In genomic region chr2:72308981-72309380, GRCm38 (mm10) we compare ENCODE assay signal across 11 mouse cellular contexts. TPM values are rescaled to one million over a fixed set of nuclear protein-coding genes. Genes with fewer than 3 reads are reported as not detected.
DNase-seq lines count a peak whose midpoint lies in the region; ATAC-seq and TF ChIP-seq lines count a peak whose summit lies in the region.
"Had no signal": no experiment of that assay in that cellular context is flagged by ENCODE, and none has a peak within 500 bp of the region (broad histone marks: within the 10 kb centered on the region; RNA-seq: fewer than 3 reads in every experiment).

No protein-coding gene starts in this region.

- H3K27me3 ChIP-seq in heart, embryonic 12.5 days (replicated peaks), result no peaks in the 10 kb centered on the region
- no peaks in the 10 kb centered on the region for H3K27me3 ChIP-seq in hindbrain, embryonic 12.5 days
- H3K27me3 ChIP-seq: liver, embryonic 15.5 days had no signal

- TF ChIP-seq CTCF in left cerebral cortex, adult 2 months (IDR thresholded peaks at IDR 0.05), result no peak

- peaks cover 25% of the 10 kb centered on the region for H3K36me3 ChIP-seq in heart, embryonic 12.5 days
- no peaks in the 10 kb centered on the region for H3K36me3 ChIP-seq in hindbrain, embryonic 12.5 days

- H3K4me2 ChIP-seq in heart, embryonic 12.5 days, result no peak overlapping the region
- H3K4me2 ChIP-seq in hindbrain, embryonic 12.5 days (replicated peaks), result no peak overlapping the region
- H3K4me2 ChIP-seq: hindbrain, embryonic 14.5 days; liver, embryonic 15.5 days had no signal

- peaks cover 50% of the 10 kb centered on the region for H3K4me1 ChIP-seq in heart, embryonic 12.5 days (replicated peaks)
- H3K4me1 ChIP-seq in hindbrain, embryonic 12.5 days, result no peaks in the 10 kb centered on the region
- H3K4me1 ChIP-seq: liver, embryonic 15.5 days had no signal

- intact Hi-C loops in left cerebral cortex, adult 2 months (cut with DNase I), result no loop called here

- WGBS in heart, embryonic 12.5 days, result 59% methylated on average over 5 of the region's 5 CpGs
- 82% methylated on average over 5 of the region's 5 CpGs for WGBS in hindbrain, embryonic 12.5 days

- no peaks in the 10 kb centered on the region for H3K9me3 ChIP-seq in heart, embryonic 12.5 days (replicated peaks)
- no peaks in the 10 kb centered on the region for H3K9me3 ChIP-seq in hindbrain, embryonic 12.5 days (replicated peaks)
- H3K9me3 ChIP-seq: liver, embryonic 15.5 days had no signal

- ATAC-seq in heart, embryonic 12.5 days (ENCODE audit: insufficient number of reproducible peaks, low FRiP score), result no peak
- ATAC-seq in megakaryocyte, adult 5-6 weeks (ENCODE audit: poor library complexity, severe bottlenecking), result peak; percentile 47; the same call in 1 of the 2 replicates
- no peak for ATAC-seq in hindbrain, embryonic 12.5 days (ENCODE audit: low FRiP score)

- H3K9ac ChIP-seq in heart, embryonic 12.5 days, result no peak overlapping the region
- H3K9ac ChIP-seq in hindbrain, embryonic 12.5 days, result no peak overlapping the region
- H3K9ac ChIP-seq: hindbrain, embryonic 14.5 days; liver, embryonic 15.5 days had no signal

- peak; percentile 41 for DNase-seq in heart, adult 8-10 months (ENCODE audit: low spot score)
- DNase-seq in adrenal gland, postnatal 14 days, result peak; percentile 61
- peak; percentile 44 for DNase-seq in heart, postnatal 4 days
- DNase-seq in left cerebral cortex, adult 2 months (ENCODE audit: extremely low spot score in 1 of 2, low spot score in 2 of 2), result no peak
- DNase-seq: right cerebral cortex, adult 18-20 months had no signal

- no peak overlapping the region for H3K4me3 ChIP-seq in heart, embryonic 12.5 days
- no peak overlapping the region for H3K4me3 ChIP-seq in hindbrain, embryonic 12.5 days
- no peak overlapping the region for H3K4me3 ChIP-seq in left cerebral cortex, adult 2 months
- H3K4me3 ChIP-seq: forebrain, embryonic 10.5 days; liver, embryonic 15.5 days had no signal

- no peak overlapping the region for H3K27ac ChIP-seq in heart, embryonic 12.5 days (ENCODE audit: poor library complexity, severe bottlenecking)
- H3K27ac ChIP-seq in hindbrain, embryonic 12.5 days, result no peak overlapping the region
- no peak overlapping the region for H3K27ac ChIP-seq in left cerebral cortex, adult 2 months
- H3K27ac ChIP-seq: forebrain, embryonic 10.5 days; hindbrain, embryonic 14.5 days; liver, embryonic 15.5 days had no signal

RNA-seq across cellular contexts. Expression of gene Map3k20, which starts 23.5 kb away (rescaled TPM):
- 100 to 1,000 TPM; 281 to 324 (median 299) TPM for total RNA-seq in heart, adult 8-10 months (2022)
- 77.2 and 81.3 TPM in 2 replicates for polyA plus RNA-seq in heart, embryonic 12.5 days (2016; fragmentation: Nextera tagmentation; extraction: Ambion mirVana)
- 33.5 and 36.1 TPM in 2 replicates for total RNA-seq in adrenal gland, postnatal 14 days (2021)
- 100 to 1,000 TPM; 223 to 231 TPM for total RNA-seq in heart, postnatal 4 days (2021)
- total RNA-seq in megakaryocyte, adult 5-6 weeks (2015), result 43.8 and 47.9 TPM in 2 replicates
- 34.8 and 40.2 TPM in 2 replicates for total RNA-seq in megakaryocyte, adult 5-6 weeks (2017)
- polyA plus RNA-seq in hindbrain, embryonic 12.5 days (2016; fragmentation: Nextera tagmentation; extraction: Ambion mirVana), result 9.4 and 11.0 TPM in 2 replicates
- total RNA-seq in left cerebral cortex, adult 2 months (2021), result 10 to 100 TPM in 1 of 2 experiments, 1 to 10 TPM in 1; 9.8 to 10.8 TPM

Comparison
In these comparisons a context has a peak if more than half of its experiments do, and no peak if none do; other contexts are left out.
1. DNase-seq: peak in heart, adult 8-10 months (single experiment), adrenal gland, postnatal 14 days (single experiment) and heart, postnatal 4 days (single experiment); none in left cerebral cortex, adult 2 months (0 of 2).